Mouse (Mus musculus) lung, embryonic 14.5 days (tissue): ENCODE measurements at regions not wholly inside any gene's neighbourhood (a gene's known extent, or its start where the extent isn't known, plus 50 kb on each side); places are given as distances from the start of the nearest gene placed in this dataset.

ENCODE experiments used
- ATAC-seq: fragments of 200-750 bp; cut with Nextera tagmentation; 2 replicates; pipeline ENCODE4 v1.8.0; 2017; ENCODE audit warnings: mild to moderate bottlenecking, moderate TSS enrichment, moderate library complexity; ENCODE audit not compliant: insufficient read depth
- DNase-seq: peaks from one replicate; pipeline ENCODE4 v3.0.0-alpha.2; 2015
- H3K27ac ChIP-seq: fragments of 300-500 bp; sonication (generic); 2 replicates; pipeline ENCODE4 v1.5.1; 2014; ENCODE audit warnings: low read depth, mild to moderate bottlenecking, moderate library complexity
- H3K27me3 ChIP-seq: fragments of 300-500 bp; sonication (generic); 2 replicates; pipeline ENCODE4 v1.6.1; 2014; ENCODE audit warnings: low read length, control low read depth; ENCODE audit not compliant: insufficient read depth
- H3K36me3 ChIP-seq: fragments of 300-500 bp; sonication (generic); 2 replicates; pipeline ENCODE4 v1.6.1; 2014; ENCODE audit warnings: control low read depth; ENCODE audit not compliant: insufficient read depth
- H3K4me1 ChIP-seq: fragments of 300-500 bp; sonication (generic); 2 replicates; pipeline ENCODE4 v1.6.1; 2014; ENCODE audit warnings: antibody characterized with exemption, control low read depth; ENCODE audit not compliant: insufficient read depth
- H3K4me2 ChIP-seq: fragments of 300-500 bp; sonication (generic); 2 replicates; pipeline ENCODE4 v1.6.1; 2014; ENCODE audit warnings: mild to moderate bottlenecking
- H3K4me3 ChIP-seq: fragments of 300-500 bp; sonication (generic); 2 replicates; pipeline ENCODE4 v1.5.1; 2014; ENCODE audit warnings: low read depth, low read length
- H3K9ac ChIP-seq: fragments of 300-500 bp; sonication (generic); 2 replicates; pipeline ENCODE4 v1.6.1; 2014
- H3K9me3 ChIP-seq: fragments of 300-500 bp; sonication (generic); 2 replicates; pipeline ENCODE4 v1.6.1; 2016; ENCODE audit warnings: low read depth, low read length, control low read depth
- CTCF ChIP-seq: IDR thresholded peaks from 2 replicates; pipeline ENCODE4 v1.5.1; 2016; ENCODE audit warnings: antibody characterized with exemption, low read depth
- WGBS: fragments of 180-500 bp; shearing (Covaris S2); extraction: QIAGEN DNeasy Blood & Tissue Kit; methylation state at CpG from one replicate; pipeline ENCODE4 v1.1.7; 2014; 5-methylcytosine and 5-hydroxymethylcytosine counted together

DNA sequence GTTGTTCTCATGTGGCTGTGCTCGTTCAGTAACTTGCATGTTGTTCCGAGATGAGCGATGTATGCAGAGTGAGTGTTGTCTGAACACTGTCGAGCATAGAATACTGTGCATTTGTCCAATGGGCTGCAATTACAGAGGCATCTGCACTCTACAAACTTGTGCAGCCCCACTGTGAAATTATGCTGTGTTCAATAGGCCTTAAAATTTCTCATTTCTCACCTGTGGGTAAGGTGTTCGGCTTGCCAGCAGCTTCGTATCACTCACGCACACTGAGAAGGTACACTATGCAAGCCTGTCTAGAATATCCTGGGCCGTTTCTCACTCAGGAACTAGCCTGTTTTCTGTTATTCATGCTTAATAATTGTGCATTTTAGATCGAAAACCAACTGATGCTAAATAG lies 479.8 kb downstream of the Tmem182 start:
- H3K4me2 ChIP-seq, result no peak overlapping the region
- ATAC-seq (no peak), DNase-seq (no peak)
- no peaks in the 10 kb centered on the region for H3K9me3 ChIP-seq
- H3K36me3 ChIP-seq, result no peaks in the 10 kb centered on the region
- no peak overlapping the region for H3K4me3 ChIP-seq
- H3K4me1 ChIP-seq, result no peaks in the 10 kb centered on the region
- H3K27me3 ChIP-seq, result no peaks in the 10 kb centered on the region
- no peak overlapping the region for H3K27ac ChIP-seq
- no peak for TF ChIP-seq CTCF
- WGBS, result 86% methylated on average over 9 of the region's 9 CpGs
- H3K9ac ChIP-seq, result no peak overlapping the region

DNA sequence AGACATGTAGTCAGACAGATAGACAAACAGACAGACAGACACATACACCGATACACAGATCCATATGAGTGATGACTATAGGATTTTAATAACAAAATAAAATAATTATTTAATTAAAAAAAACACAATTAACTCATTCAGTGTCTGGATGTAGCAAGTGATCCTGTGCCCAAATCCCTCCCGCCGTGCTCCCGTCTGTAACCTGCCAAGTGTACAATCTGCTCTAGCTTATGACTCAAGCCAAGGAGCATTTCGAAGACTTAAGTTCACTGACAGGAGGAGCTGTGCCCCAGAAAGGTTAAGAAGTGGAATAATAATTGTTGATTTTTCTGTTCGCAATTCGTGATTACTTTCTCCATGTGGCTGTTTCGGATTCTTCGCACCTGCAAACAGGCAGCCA lies 480.8 kb downstream of the Tmem182 start:
- Histone ChIP-seq H3K27me3 (no peaks in the 10 kb centered on the region), H3K36me3 (no peaks in the 10 kb centered on the region)

GRCm38 (mm10) chr1:41326861-41327480 lies 521.6 kb downstream of the Tmem182 start:
- Histone ChIP-seq H3K36me3 (no peaks in the 10 kb centered on the region), H3K4me1 (no peaks in the 10 kb centered on the region), H3K4me3 (no peak overlapping the region), H3K9me3 (no peaks in the 10 kb centered on the region), H3K27me3 (no peaks in the 10 kb centered on the region), H3K9ac (no peak overlapping the region), H3K4me2 (no peak overlapping the region), H3K27ac (no peak overlapping the region)
- no peak for TF ChIP-seq CTCF
- WGBS, result 40% methylated on average over 3 of the region's 3 CpGs
- DNase-seq (no peak), ATAC-seq (no peak)

More for the DNA sequence above, 480.8 kb downstream of the Tmem182 start:
- Histone ChIP-seq H3K4me1 (no peaks in the 10 kb centered on the region), H3K9me3 (no peaks in the 10 kb centered on the region), H3K9ac (no peak overlapping the region), H3K4me3 (no peak overlapping the region), H3K27ac (no peak overlapping the region), H3K4me2 (no peak overlapping the region)
- WGBS, result 84% methylated on average over 9 of the region's 9 CpGs
- no peak for ATAC-seq
- no peak for TF ChIP-seq CTCF
- DNase-seq, result no peak

- ATAC-seq (no peak), DNase-seq (no peak)
- H3K4me3 ChIP-seq, result no peak overlapping the region
- no peak overlapping the region for H3K9ac ChIP-seq
- no peaks in the 10 kb centered on the region for H3K4me1 ChIP-seq
- TF ChIP-seq CTCF, result no peak
- no peaks in the 10 kb centered on the region for H3K27me3 ChIP-seq
- no peak overlapping the region for H3K4me2 ChIP-seq
- no peaks in the 10 kb centered on the region for H3K9me3 ChIP-seq
- H3K27ac ChIP-seq, result no peak overlapping the region
- WGBS, result 71% methylated on average over 16 of the region's 16 CpGs
- no peaks in the 10 kb centered on the region for H3K36me3 ChIP-seq
These were observed 544.7 kb downstream of the Tmem182 start for GRCm38 (mm10) chr1:41349798-41350758.

GRCm38 (mm10) chr1:41359061-41359460 lies 553.7 kb downstream of the Tmem182 start:
- WGBS, result 32% methylated on average over 4 of the region's 4 CpGs
- no peaks in the 10 kb centered on the region for H3K9me3 ChIP-seq
- no peak overlapping the region for H3K4me3 ChIP-seq
- H3K4me1 ChIP-seq, result no peaks in the 10 kb centered on the region
- TF ChIP-seq CTCF, result no peak
- no peak overlapping the region for H3K9ac ChIP-seq
- no peak overlapping the region for H3K27ac ChIP-seq
- DNase-seq (no peak), ATAC-seq (no peak)
- no peaks in the 10 kb centered on the region for H3K27me3 ChIP-seq
- no peaks in the 10 kb centered on the region for H3K36me3 ChIP-seq
- H3K4me2 ChIP-seq, result no peak overlapping the region

DNA sequence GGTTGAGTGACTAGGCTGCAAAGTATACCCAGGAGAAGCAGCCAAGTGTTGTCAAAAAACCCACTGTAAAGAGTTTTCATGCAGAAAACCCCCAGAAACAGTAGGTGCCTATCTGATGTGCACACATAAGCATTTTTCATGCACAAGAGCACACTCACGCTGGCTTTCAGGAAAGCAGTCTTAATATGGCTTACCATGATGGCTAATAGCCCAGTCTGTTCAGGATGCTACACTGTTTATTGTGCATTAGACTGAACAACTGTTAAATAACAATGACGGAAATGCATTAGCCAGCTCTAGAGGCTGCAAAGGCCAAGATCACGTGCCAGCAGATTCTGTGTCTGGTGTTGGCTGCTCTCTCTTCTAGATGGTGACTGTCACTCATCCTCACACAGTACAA lies 556.1 kb downstream of the Tmem182 start:
- Histone ChIP-seq H3K9me3 (no peaks in the 10 kb centered on the region), H3K27me3 (no peaks in the 10 kb centered on the region), H3K4me3 (no peak overlapping the region), H3K36me3 (no peaks in the 10 kb centered on the region), H3K4me1 (no peaks in the 10 kb centered on the region), H3K9ac (no peak overlapping the region), H3K4me2 (no peak overlapping the region), H3K27ac (no peak overlapping the region)
- no peak for TF ChIP-seq CTCF
- DNase-seq (no peak), ATAC-seq (no peak)
- 70% methylated on average over 3 of the region's 3 CpGs for WGBS

- no peak for TF ChIP-seq CTCF
- DNase-seq (peak; percentile 86), ATAC-seq (peak; percentile 75; the same call in 1 of the 2 replicates)
- no peaks in the 10 kb centered on the region for H3K9me3 ChIP-seq
- H3K4me1 ChIP-seq, result 0 out of 2 replicates have a peak, but pooled peaks cover 5% of the 10 kb centered on the region
- H3K9ac ChIP-seq, result no peak overlapping the region
- 48% methylated on average over 4 of the region's 4 CpGs for WGBS
- H3K4me3 ChIP-seq, result no peak overlapping the region
- no peaks in the 10 kb centered on the region for H3K27me3 ChIP-seq
- H3K36me3 ChIP-seq, result no peaks in the 10 kb centered on the region
- H3K4me2 ChIP-seq, result no peak overlapping the region
- no peak overlapping the region for H3K27ac ChIP-seq
These were observed 574.6 kb downstream of the Tmem182 start for GRCm38 (mm10) chr1:41380013-41380412.
